Mouse (Mus musculus): ENCODE data around the gene Cnga4.

DNA sequence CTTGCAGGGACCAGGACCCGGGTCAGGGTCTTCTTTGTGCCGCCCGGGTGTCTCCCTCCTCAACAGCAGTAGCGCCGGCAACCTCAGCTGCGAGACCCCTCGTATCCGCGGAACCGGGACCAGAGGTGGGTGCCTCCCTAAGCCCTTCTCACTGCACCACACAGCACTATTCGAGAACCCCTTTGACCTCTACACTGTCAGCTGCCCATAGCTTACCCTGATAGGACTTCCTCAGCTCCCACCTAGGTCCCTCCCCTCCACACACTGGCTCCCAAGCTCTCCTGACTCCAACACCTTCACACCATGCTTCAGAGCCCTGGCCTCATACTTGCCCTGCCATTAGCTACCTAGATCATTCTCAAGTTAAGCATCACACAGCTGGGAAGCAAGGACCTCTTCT, 21.7 kb downstream of the Cnga4 start:
- TF ChIP-seq CTCF (IDR thresholded peaks at IDR 0.05; ENCODE audit: borderline replicate concordance, control insufficient read depth, extremely low read depth, insufficient read depth, low read length, poor library complexity) (no peak), POLR2A (IDR thresholded peaks at IDR 0.05; ENCODE audit: control insufficient read depth, extremely low read depth, insufficient read depth, low read length, poor library complexity) (no peak)

All from thymus, adult 2 months (tissue).